Mouse (Mus musculus): ENCODE results near the gene Slc39a13.

- TF ChIP-seq POLR2A (IDR thresholded peaks at IDR 0.05; ENCODE audit: low read depth, low read length) (no peak), CTCF (IDR thresholded peaks at IDR 0.05; ENCODE audit: extremely low read depth, insufficient read length, insufficient replicate concordance, low read depth, low read length) (no peak)
These were observed 20.0 kb upstream of the Slc39a13 start for GRCm38 (mm10) chr2:91090208-91090607.

Data from small intestine, adult 2 months (tissue).